Mouse (Mus musculus): ENCODE results near the gene Frat1. TPM values are rescaled to one million over a fixed set of nuclear protein-coding genes. Genes with fewer than 3 reads are reported as not detected.

Gene Frat1
- polyA plus RNA-seq, 1 experiment, result 1.3 TPM

- H3K4me3 ChIP-seq (ENCODE audit: insufficient read depth, low read depth, low read length), result no peak overlapping the region
- WGBS, result 40% methylated on average over 6 of the region's 6 CpGs
- H3K4me1 ChIP-seq (ENCODE audit: control insufficient read depth, insufficient read depth, low read length), result no peaks in the 10 kb centered on the region
- H3K36me3 ChIP-seq (ENCODE audit: control insufficient read depth, insufficient read depth, low read length), result no peaks in the 10 kb centered on the region
- H3K27me3 ChIP-seq (replicated peaks; ENCODE audit: control insufficient read depth, insufficient read depth, low read length), result no peaks in the 10 kb centered on the region
- no peak overlapping the region for H3K27ac ChIP-seq (ENCODE audit: insufficient read depth, low read depth, low read length)
- TF ChIP-seq POLR2A (IDR thresholded peaks at IDR 0.05; ENCODE audit: low read depth, low read length), result no peak
- no peak for TF ChIP-seq CTCF (conservative IDR thresholded peaks at IDR 0.05; ENCODE audit: insufficient read depth, insufficient read length, low read depth, low read length)
- DNase-seq, result no peak
Measured at GRCm38 (mm10) chr19:41850021-41850718, 20.4 kb downstream of the Frat1 start.

GRCm38 (mm10) chr19:41850719-41851543 is 21.2 kb downstream of the Frat1 start:
- 29% methylated on average over 14 of the region's 14 CpGs for WGBS
- no peak overlapping the region for H3K4me3 ChIP-seq (ENCODE audit: insufficient read depth, low read depth, low read length)

GRCm38 (mm10) chr19:41852423-41852822 is 22.7 kb downstream of the Frat1 start:
- DNase-seq, result no peak
- TF ChIP-seq CTCF (conservative IDR thresholded peaks at IDR 0.05; ENCODE audit: insufficient read depth, insufficient read length, low read depth, low read length) (no peak), POLR2A (IDR thresholded peaks at IDR 0.05; ENCODE audit: low read depth, low read length) (no peak)
- Histone ChIP-seq H3K27me3 (replicated peaks; ENCODE audit: control insufficient read depth, insufficient read depth, low read length) (no peaks in the 10 kb centered on the region), H3K36me3 (ENCODE audit: control insufficient read depth, insufficient read depth, low read length) (no peaks in the 10 kb centered on the region), H3K27ac (ENCODE audit: insufficient read depth, low read depth, low read length) (no peak overlapping the region), H3K4me1 (ENCODE audit: control insufficient read depth, insufficient read depth, low read length) (no peaks in the 10 kb centered on the region), H3K4me3 (ENCODE audit: insufficient read depth, low read depth, low read length) (no peak overlapping the region)
- WGBS, result 84% methylated on average over 4 of the region's 4 CpGs

More at GRCm38 (mm10) chr19:41850719-41851543, 21.2 kb downstream of the Frat1 start:
- H3K27me3 ChIP-seq (replicated peaks; ENCODE audit: control insufficient read depth, insufficient read depth, low read length), result no peaks in the 10 kb centered on the region
- H3K36me3 ChIP-seq (ENCODE audit: control insufficient read depth, insufficient read depth, low read length), result no peaks in the 10 kb centered on the region
- no peaks in the 10 kb centered on the region for H3K4me1 ChIP-seq (ENCODE audit: control insufficient read depth, insufficient read depth, low read length)
- DNase-seq, result no peak
- no peak overlapping the region for H3K27ac ChIP-seq (ENCODE audit: insufficient read depth, low read depth, low read length)
- no peak for TF ChIP-seq POLR2A (IDR thresholded peaks at IDR 0.05; ENCODE audit: low read depth, low read length)
- TF ChIP-seq CTCF (conservative IDR thresholded peaks at IDR 0.05; ENCODE audit: insufficient read depth, insufficient read length, low read depth, low read length), result no peak

- Histone ChIP-seq H3K27me3 (replicated peaks; ENCODE audit: control insufficient read depth, insufficient read depth, low read length) (no peaks in the 10 kb centered on the region), H3K36me3 (ENCODE audit: control insufficient read depth, insufficient read depth, low read length) (no peaks in the 10 kb centered on the region), H3K27ac (ENCODE audit: insufficient read depth, low read depth, low read length) (no peak overlapping the region), H3K4me1 (ENCODE audit: control insufficient read depth, insufficient read depth, low read length) (no peaks in the 10 kb centered on the region), H3K4me3 (ENCODE audit: insufficient read depth, low read depth, low read length) (no peak overlapping the region)
- TF ChIP-seq CTCF (conservative IDR thresholded peaks at IDR 0.05; ENCODE audit: insufficient read depth, insufficient read length, low read depth, low read length) (no peak), POLR2A (IDR thresholded peaks at IDR 0.05; ENCODE audit: low read depth, low read length) (no peak)
- WGBS, result 82% methylated on average over 5 of the region's 5 CpGs
- DNase-seq, result no peak
Measured at GRCm38 (mm10) chr19:41857086-41857762, 27.5 kb downstream of the Frat1 start.

GRCm38 (mm10) chr19:41857816-41858310 is 28.1 kb downstream of the Frat1 start:
- Histone ChIP-seq H3K27me3 (replicated peaks; ENCODE audit: control insufficient read depth, insufficient read depth, low read length) (no peaks in the 10 kb centered on the region), H3K4me3 (ENCODE audit: insufficient read depth, low read depth, low read length) (no peak overlapping the region), H3K36me3 (ENCODE audit: control insufficient read depth, insufficient read depth, low read length) (no peaks in the 10 kb centered on the region), H3K4me1 (ENCODE audit: control insufficient read depth, insufficient read depth, low read length) (no peaks in the 10 kb centered on the region), H3K27ac (ENCODE audit: insufficient read depth, low read depth, low read length) (no peak overlapping the region)
- 89% methylated on average over 3 of the region's 3 CpGs for WGBS
- no peak for DNase-seq
- no peak for TF ChIP-seq CTCF (conservative IDR thresholded peaks at IDR 0.05; ENCODE audit: insufficient read depth, insufficient read length, low read depth, low read length)
- TF ChIP-seq POLR2A (IDR thresholded peaks at IDR 0.05; ENCODE audit: low read depth, low read length), result no peak

GRCm38 (mm10) chr19:41866707-41867106 is 36.9 kb downstream of the Frat1 start:
- no peaks in the 10 kb centered on the region for H3K27me3 ChIP-seq (replicated peaks; ENCODE audit: control insufficient read depth, insufficient read depth, low read length)
- no peak for TF ChIP-seq CTCF (conservative IDR thresholded peaks at IDR 0.05; ENCODE audit: insufficient read depth, insufficient read length, low read depth, low read length)
- 87% methylated on average over 8 of the region's 8 CpGs for WGBS
- no peaks in the 10 kb centered on the region for H3K4me1 ChIP-seq (ENCODE audit: control insufficient read depth, insufficient read depth, low read length)
- H3K4me3 ChIP-seq (ENCODE audit: insufficient read depth, low read depth, low read length), result no peak overlapping the region
- DNase-seq, result no peak
- no peak overlapping the region for H3K27ac ChIP-seq (ENCODE audit: insufficient read depth, low read depth, low read length)
- no peaks in the 10 kb centered on the region for H3K36me3 ChIP-seq (ENCODE audit: control insufficient read depth, insufficient read depth, low read length)

Data from kidney, adult 2 months (tissue).